Mouse (Mus musculus) myocyte (in vitro differentiated cells): ENCODE measurements around the gene Harbi1.

Source experiments
- E2F4 ChIP-seq: IDR thresholded peaks from one replicate; pipeline ENCODE4 v1.6.1; 2011; ENCODE audit warnings: mild to moderate bottlenecking, control low read depth, moderate library complexity; ENCODE audit not compliant: insufficient read depth
- MAX ChIP-seq: IDR thresholded peaks from one replicate; pipeline ENCODE4 v1.6.1; 2011; ENCODE audit warnings: low read depth, mild to moderate bottlenecking, control low read depth
- POLR2A ChIP-seq: IDR thresholded peaks from one replicate; pipeline ENCODE4 v1.6.1; 2011; ENCODE audit warnings: low read depth, mild to moderate bottlenecking, control low read depth, moderate library complexity; ENCODE audit not compliant: insufficient read length

GRCm38 (mm10) chr2:91699225-91699624, 11.4 kb upstream of the Harbi1 start:
- TF ChIP-seq POLR2A: no peak
- TF ChIP-seq MAX: no peak
- TF ChIP-seq E2F4: no peak
